13 mouse cellular contexts compared by ENCODE assay signal in genomic region chr12:99263592-99264335, GRCm38 (mm10).
DNase-seq lines count a peak whose midpoint lies in the region; ATAC-seq and TF ChIP-seq lines count a peak whose summit lies in the region.
"Had no signal": no experiment of that assay in that cellular context is flagged by ENCODE, and none has a peak within 500 bp of the region (broad histone marks: within the 10 kb centered on the region; RNA-seq: fewer than 3 reads in every experiment).

No protein-coding gene starts in this region.

- 0 out of 2 replicates have a peak, but pooled peaks cover 2% of the 10 kb centered on the region for H3K36me3 ChIP-seq in hindbrain, embryonic 13.5 days
- H3K36me3 ChIP-seq in hindbrain, postnatal 0 days (ENCODE audit: insufficient read depth, low read length): no peaks in the 10 kb centered on the region
- H3K36me3 ChIP-seq: heart, embryonic 12.5 days had no signal

- H3K4me1 ChIP-seq in hindbrain, embryonic 13.5 days (replicated peaks): peaks cover 54% of the 10 kb centered on the region
- peaks cover 14% of the 10 kb centered on the region; the same call in 1 of the 2 replicates for H3K4me1 ChIP-seq in hindbrain, postnatal 0 days (ENCODE audit: insufficient read depth, low read length)

- no peak overlapping the region for H3K4me2 ChIP-seq in hindbrain, embryonic 13.5 days
- no peak overlapping the region for H3K4me2 ChIP-seq in hindbrain, postnatal 0 days (ENCODE audit: low read depth, low read length)
- H3K4me2 ChIP-seq: heart, embryonic 12.5 days had no signal

- ATAC-seq in hindbrain, embryonic 13.5 days (ENCODE audit: low FRiP score): no peak
- no peak for ATAC-seq in hindbrain, postnatal 0 days

- no peak overlapping the region for H3K9ac ChIP-seq in hindbrain, embryonic 13.5 days
- H3K9ac ChIP-seq in hindbrain, postnatal 0 days (replicated peaks; ENCODE audit: low read length): no peak overlapping the region
- H3K9ac ChIP-seq: heart, embryonic 12.5 days had no signal

- 81% methylated on average over 12 of the region's 12 CpGs for WGBS in hindbrain, embryonic 13.5 days
- WGBS in hindbrain, postnatal 0 days: 63% methylated on average over 12 of the region's 12 CpGs

- no peak for TF ChIP-seq CTCF in hindbrain, postnatal 0 days (IDR thresholded peaks at IDR 0.05; ENCODE audit: low read depth)
- no peak for TF ChIP-seq CTCF in brain, embryonic 14.5 days (IDR thresholded peaks at IDR 0.05; ENCODE audit: borderline replicate concordance, extremely low read depth, insufficient read depth, insufficient read length)

- H3K27ac ChIP-seq in hindbrain, embryonic 13.5 days: peak overlapping the region; percentile 48
- H3K27ac ChIP-seq in hindbrain, postnatal 0 days: no peak overlapping the region

- no peak for TF ChIP-seq POLR2A in brain, embryonic 14.5 days (IDR thresholded peaks at IDR 0.05; ENCODE audit: borderline replicate concordance, extremely low read depth, insufficient read depth, insufficient read length, poor library complexity, severe bottlenecking)

- H3K27me3 ChIP-seq in hindbrain, embryonic 13.5 days: no peaks in the 10 kb centered on the region
- H3K27me3 ChIP-seq in hindbrain, postnatal 0 days (ENCODE audit: insufficient read depth, low read length): no peaks in the 10 kb centered on the region
- H3K27me3 ChIP-seq: heart, embryonic 12.5 days had no signal

- H3K9me3 ChIP-seq in hindbrain, embryonic 13.5 days: no peaks in the 10 kb centered on the region
- H3K9me3 ChIP-seq in hindbrain, postnatal 0 days (ENCODE audit: low read length): no peaks in the 10 kb centered on the region
- H3K9me3 ChIP-seq: heart, embryonic 12.5 days had no signal

- DNase-seq in cerebellum, postnatal 10 days: peak; percentile 49 to 56
- DNase-seq in cerebellum, adult 9-11 months: no peak
- no peak for DNase-seq in hindbrain, postnatal 0 days (ENCODE audit: low spot score)
- peak; percentile 33 for DNase-seq in 3T3-L1 (ENCODE audit: low read depth, low spot score)
- peak; percentile 53 for DNase-seq in brain, embryonic 14.5 days (ENCODE audit: low read depth)
- no peak for DNase-seq in adrenal gland, postnatal 10 days
- DNase-seq: gastrocnemius, postnatal 36 days; kidney, adult 8-10 months; kidney, postnatal 4 days; lung, adult 2 months; thymus, postnatal 36 days had no signal

- no peak overlapping the region for H3K4me3 ChIP-seq in hindbrain, embryonic 13.5 days
- no peak overlapping the region for H3K4me3 ChIP-seq in hindbrain, postnatal 0 days (ENCODE audit: low read length)
- H3K4me3 ChIP-seq: heart, embryonic 12.5 days had no signal

Comparison
In these comparisons a context has a peak if more than half of its experiments do, and no peak if none do; other contexts are left out.
1. DNase-seq: peak in cerebellum, postnatal 10 days (2 of 2), 3T3-L1 (single experiment) and brain, embryonic 14.5 days (single experiment); none in cerebellum, adult 9-11 months (single experiment), hindbrain, postnatal 0 days (single experiment) and adrenal gland, postnatal 10 days (single experiment).